Mouse (Mus musculus) megakaryocyte progenitor cell, adult 5-6 weeks (primary cell): ENCODE results near the gene Cep164. TPM values are rescaled to one million over a fixed set of nuclear protein-coding genes. Genes with fewer than 3 reads are reported as not detected.

Experiments used
- ATAC-seq: replicated peaks from 2 replicates; pipeline ENCODE4 v1.8.0; 2016; ENCODE audit warnings: mild to moderate bottlenecking, moderate TSS enrichment, inconsistent platforms; ENCODE audit not compliant: poor library complexity
- total RNA-seq, 2 experiments: library from RNA; stranded (forward) in 1 of 2; stranded (reverse) in 1 of 2; fragments of 157-497, 149-512 nt in 1 of 2; fragments of 200-1000 nt in 1 of 2; gene quantifications; 2 replicates each; pipeline versions ENCODE4 v1.2.3 to v1.2.4; 2015 to 2017

The Cep164 gene
- total RNA-seq, 2 experiments from 2014 or later = 9.7 to 16.2 TPM

DNA sequence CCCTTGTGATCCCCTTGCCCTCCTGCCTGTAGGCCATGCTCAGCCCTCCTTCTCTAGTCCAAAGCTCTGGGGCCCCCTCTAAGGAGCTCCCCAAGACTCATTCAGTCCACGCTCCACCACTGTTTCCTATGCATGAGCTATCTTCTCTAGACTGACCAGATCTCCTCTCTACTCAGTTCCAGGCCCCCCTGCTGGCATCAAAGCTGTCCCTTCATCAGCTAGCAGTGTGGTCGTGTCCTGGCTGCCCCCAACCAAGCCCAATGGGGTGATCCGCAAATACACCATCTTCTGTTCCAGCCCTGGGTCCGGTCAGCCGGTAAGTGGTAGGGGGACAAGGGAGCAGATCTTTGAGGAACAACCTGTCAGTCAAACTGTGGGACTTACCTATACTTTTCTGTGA lies 96.6 kb downstream of the Cep164 start:
- ATAC-seq = no peak

DNA sequence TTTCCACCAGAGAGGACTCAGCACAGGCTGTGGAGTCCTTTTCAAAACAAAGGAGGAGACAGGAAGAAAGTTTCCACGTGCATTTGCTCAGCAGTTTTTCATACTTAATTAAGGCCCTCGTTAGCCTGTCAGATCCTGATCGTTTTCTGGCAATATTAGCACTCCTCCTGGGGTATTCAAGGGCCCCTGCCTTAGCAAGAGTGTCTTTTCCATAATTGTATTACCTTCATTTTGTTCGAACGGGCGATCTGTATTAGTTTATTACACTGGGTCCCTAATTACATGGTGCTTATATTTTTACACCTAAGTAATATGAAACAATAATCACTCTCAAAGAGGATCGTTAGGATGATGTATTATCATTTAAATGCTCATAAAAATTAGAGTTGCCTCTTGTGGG lies 108.5 kb downstream of the Cep164 start:
- ATAC-seq = no peak

Other genes with a start within 250 kb of the Cep164 start
- 29.5 and 31.0 TPM in 2 replicates for gene Bace1, start 9.9 kb upstream of the Cep164 start, total RNA-seq (2015)
- gene Bace1, start 9.9 kb upstream of the Cep164 start, total RNA-seq (2017) = 33.4 and 44.1 TPM in 2 replicates
- 8.5 and 9.6 TPM in 2 replicates for gene Pcsk7, start 77.8 kb upstream of the Cep164 start, total RNA-seq (2015)
- 11.2 and 14.4 TPM in 2 replicates for gene Pcsk7, start 77.8 kb upstream of the Cep164 start, total RNA-seq (2017)
- gene Rnf214, start 78.2 kb upstream of the Cep164 start, total RNA-seq (2015) = 20.3 and 21.2 TPM in 2 replicates
- 26.5 and 27.4 TPM in 2 replicates for gene Rnf214, start 78.2 kb upstream of the Cep164 start, total RNA-seq (2017)
- gene Tagln, start 107.4 kb upstream of the Cep164 start, total RNA-seq (2015) = 0.10 TPM in 2 replicates
- gene Tagln, start 107.4 kb upstream of the Cep164 start, total RNA-seq (2017) = not detected in 2 replicates
- gene Sidt2, start 126.6 kb upstream of the Cep164 start, total RNA-seq (2015) = 29.4 and 32.7 TPM in 2 replicates
- gene Sidt2, start 126.6 kb upstream of the Cep164 start, total RNA-seq (2017) = 15.3 and 21.9 TPM in 2 replicates
- gene Pafah1b2, start 184.0 kb upstream of the Cep164 start, total RNA-seq (2015) = 50.8 and 60.9 TPM in 2 replicates
- gene Pafah1b2, start 184.0 kb upstream of the Cep164 start, total RNA-seq (2017) = 111 and 112 TPM in 2 replicates
- 24.3 and 26.8 TPM in 2 replicates for gene Sik3, start 184.1 kb upstream of the Cep164 start, total RNA-seq (2015)
- 13.3 and 15.2 TPM in 2 replicates for gene Sik3, start 184.1 kb upstream of the Cep164 start, total RNA-seq (2017)